Mouse (Mus musculus): ENCODE results near the gene Smyd4.

DNA sequence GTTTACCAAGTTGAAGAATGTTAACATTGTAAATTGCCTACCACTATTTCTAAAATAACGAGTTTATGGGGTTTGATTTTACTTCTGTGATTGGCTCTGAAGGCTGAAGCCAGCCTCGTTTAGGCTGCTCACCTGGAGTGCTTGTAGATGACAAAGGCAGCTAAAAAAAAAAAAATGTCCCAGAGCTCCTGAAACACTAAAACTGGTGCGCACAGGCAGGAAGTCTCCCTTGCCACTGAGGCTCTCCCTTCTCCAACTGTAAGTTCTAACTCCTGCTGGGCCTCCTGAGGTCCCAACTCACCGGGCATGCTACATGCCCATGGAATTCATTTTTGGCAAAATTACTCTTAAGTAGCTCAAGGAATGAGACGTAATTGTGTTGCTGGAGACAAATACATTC, 29.0 kb upstream of the Smyd4 start:
- no peak for TF ChIP-seq CTCF (IDR thresholded peaks at IDR 0.05; ENCODE audit: borderline replicate concordance, insufficient read depth, low read depth, low read length)
- TF ChIP-seq POLR2A (IDR thresholded peaks at IDR 0.05; ENCODE audit: borderline replicate concordance, insufficient read depth, low read length), result no peak
